Mouse (Mus musculus) liver, embryonic 14 days (tissue): ENCODE results near the gene Rem1. TPM values are rescaled to one million over a fixed set of nuclear protein-coding genes. Genes with fewer than 3 reads are reported as not detected.

Experiments used
- polyA plus RNA-seq: library from polyadenylated mRNA; depleted of rRNA; stranded (reverse); fragments of >200 nt; gene quantifications from 2 replicates; pipeline ENCODE4 v1.2.3, GENCODE M21; 2012; rRNA removed

Rem1 gene
- polyA plus RNA-seq, result 0.46 and 0.52 TPM in 2 replicates

GRCm38 (mm10) chr2:152626774-152627591 is at the start of gene Rem1:
Gene Rem1 (plus strand): TSS chr2:152626951.

DNA sequence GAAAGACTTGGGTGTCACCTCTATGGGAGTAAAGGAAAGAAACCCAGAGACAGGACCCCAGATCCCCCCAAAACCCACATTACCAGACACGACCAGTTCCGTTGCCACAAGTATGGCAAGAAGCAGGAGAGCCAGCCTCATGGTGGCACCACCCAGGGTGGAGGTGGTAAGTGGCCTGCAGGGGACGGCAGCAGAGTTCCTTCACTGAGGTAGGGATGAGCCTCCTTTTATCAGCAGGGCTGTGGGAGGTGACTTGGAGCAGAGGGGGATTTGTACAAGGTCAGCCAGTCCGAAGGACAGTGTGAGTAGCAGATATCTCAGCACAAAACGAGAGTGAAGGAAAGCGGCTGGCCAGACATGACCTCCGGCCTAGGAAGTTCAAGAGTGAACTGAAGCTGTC is 46.6 kb upstream of the Rem1 start, which contains the start of gene Defb19:
TSS of gene Defb19 (minus strand) at position 206 of the 400 bp plus-strand sequence.

DNA sequence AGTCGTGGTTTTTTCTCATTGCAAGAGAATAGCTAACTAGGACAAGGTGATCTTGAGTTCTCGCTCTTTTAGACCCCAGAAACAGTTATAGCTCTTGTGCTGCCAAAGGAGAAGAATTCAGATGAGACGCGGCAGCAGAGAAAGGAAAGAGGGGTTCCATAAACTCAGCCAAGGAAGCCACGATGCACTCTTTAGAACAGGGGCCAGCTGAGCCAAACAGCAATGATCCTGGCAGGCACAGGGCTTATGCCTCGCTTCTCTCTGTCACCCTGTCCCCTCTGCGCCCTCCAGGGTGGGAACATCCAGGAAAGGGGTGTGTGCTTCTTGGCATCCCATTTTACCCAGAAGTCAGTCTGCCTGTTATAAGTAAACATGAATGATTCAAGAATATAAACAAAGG is 27.5 kb upstream of the Rem1 start, which contains the start of gene Defb45:
TSS of gene Defb45 (minus strand) at position 101 of the 400 bp plus-strand sequence.

GRCm38 (mm10) chr2:152604057-152604456 is 22.7 kb upstream of the Rem1 start, which contains the start of gene Defb36:
Gene Defb36 (plus strand): TSS chr2:152604327.

DNA sequence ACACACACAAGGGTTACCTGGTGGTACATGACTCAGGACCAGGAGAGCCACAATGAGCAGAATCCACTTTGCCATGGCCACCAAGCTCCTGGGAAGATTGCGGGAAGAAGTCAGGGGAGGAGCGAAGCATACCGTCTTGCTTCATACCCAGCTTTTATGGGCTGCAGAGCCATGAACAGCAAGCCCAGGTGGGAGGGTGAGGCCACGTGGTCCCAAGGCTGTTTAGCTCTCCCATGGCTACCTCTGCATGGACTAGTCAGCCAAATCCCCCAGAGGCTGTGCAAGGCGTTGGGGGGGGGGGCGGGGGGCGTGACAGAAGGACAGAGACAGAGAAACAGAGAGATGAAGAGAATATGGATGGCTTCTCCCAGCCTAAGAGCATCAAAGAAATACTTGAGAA is 3.8 kb upstream of the Rem1 start, which contains the start of gene Defb25:
TSS of gene Defb25 (minus strand) at position 101 of the 400 bp plus-strand sequence.

GRCm38 (mm10) chr2:152669256-152669638 is 42.5 kb downstream of the Rem1 start, which contains the start of gene H13:
Gene H13 (plus strand): TSS chr2:152669461.

Other genes with a start within 250 kb of the Rem1 start
- 4.1 and 4.3 TPM in 2 replicates for gene Sox12, start 228.9 kb upstream of the Rem1 start, polyA plus RNA-seq
- gene Zcchc3, start 211.9 kb upstream of the Rem1 start, polyA plus RNA-seq, result 8.2 and 10.2 TPM in 2 replicates
- 0.20 and 0.24 TPM in 2 replicates for gene 6820408C15Rik, start 211.4 kb upstream of the Rem1 start, polyA plus RNA-seq
- not detected in 2 replicates for gene Defb23, start 162.3 kb upstream of the Rem1 start, polyA plus RNA-seq
- not detected in 2 replicates for gene Defb20, start 149.9 kb upstream of the Rem1 start, polyA plus RNA-seq
- gene Defb22, start 136.8 kb upstream of the Rem1 start, polyA plus RNA-seq, result not detected in 2 replicates
- gene Defb26, start 115.3 kb upstream of the Rem1 start, polyA plus RNA-seq, result not detected in 2 replicates
- not detected in 2 replicates for gene Defb28, start 108.7 kb upstream of the Rem1 start, polyA plus RNA-seq
- gene Defb29, start 86.9 kb upstream of the Rem1 start, polyA plus RNA-seq, result not detected in 2 replicates
- not detected in 2 replicates for gene Gm17416, start 57.6 kb upstream of the Rem1 start, polyA plus RNA-seq
- not detected in 2 replicates for gene Defb21, start 54.2 kb upstream of the Rem1 start, polyA plus RNA-seq
- not detected in 2 replicates for gene Defb19, start 46.6 kb upstream of the Rem1 start, polyA plus RNA-seq
- not detected in 2 replicates for gene Defb45, start 27.6 kb upstream of the Rem1 start, polyA plus RNA-seq
- not detected in 2 replicates for gene Defb36, start 22.6 kb upstream of the Rem1 start, polyA plus RNA-seq
- 0.24 TPM in 1 of 2 replicates, not detected in the other for gene Defb25, start 3.9 kb upstream of the Rem1 start, polyA plus RNA-seq
- gene H13, start 42.5 kb downstream of the Rem1 start, polyA plus RNA-seq, result 26.2 and 27.6 TPM in 2 replicates
- gene Mcts2, start 60.1 kb downstream of the Rem1 start, polyA plus RNA-seq, result 10.0 and 11.0 TPM in 2 replicates
- 41.7 and 43.3 TPM in 2 replicates for gene Id1, start 109.3 kb downstream of the Rem1 start, polyA plus RNA-seq
- 0.58 and 0.84 TPM in 2 replicates for gene Cox4i2, start 127.2 kb downstream of the Rem1 start, polyA plus RNA-seq
- gene Bcl2l1, start 204.8 kb downstream of the Rem1 start, polyA plus RNA-seq, result 55.5 and 69.0 TPM in 2 replicates
- 51.8 and 53.6 TPM in 2 replicates for gene Tpx2, start 221.0 kb downstream of the Rem1 start, polyA plus RNA-seq